Mouse (Mus musculus) Patski (cell line): ENCODE results near the gene Ndufb3. TPM values are rescaled to one million over a fixed set of nuclear protein-coding genes. Genes with fewer than 3 reads are reported as not detected.
A peak's percentile ranks its signal among the peaks of the same experiment; 100 is the strongest.
"Not testable (repeated sequence)": the region's sequence is repeated elsewhere in the genome, so short reads cannot be mapped to it uniquely, and the experiment has no call there.

Source experiments
- ATAC-seq: fragments of 100-300 bp; one replicate; pipeline ENCODE4 v1.8.0; 2021
- CTCF ChIA-PET: fragments of 350-600 bp; sonication (Branson Sonifier 250); formaldehyde crosslinking; loops from one replicate; lab custom pipeline; 2022; ENCODE audit warnings: inconsistent platforms; lab: Charles Lee
- POLR2A ChIA-PET: fragments of 350-600 bp; sonication (Branson Sonifier 250); formaldehyde crosslinking; loops from one replicate; lab custom pipeline; 2022; ENCODE audit warnings: antibody characterized with exemption, inconsistent platforms; lab: Charles Lee
- DNase-seq: peaks from one replicate; pipeline ENCODE4 v3.0.0-alpha.2; 2011; ENCODE audit warnings: low read depth, low spot score
- H3K27me3 ChIP-seq: fragments of 371-371 bp; one replicate; pipeline ENCODE4 v1.5.1; 2021
- CTCF ChIP-seq: fragments of 100-300 bp; IDR thresholded peaks from one replicate; pipeline ENCODE4 v1.5.1; 2021
- in situ Hi-C: fragments of 300-500 bp; cut with MboI; formaldehyde crosslinking; loops from 3 replicates; pipeline ENCODE4 v1.11.1; 2018; ENCODE audit warnings: low pct_unique_long_range_greater_than_20kb, mixed read lengths
- polyA plus RNA-seq: library from polyadenylated mRNA; unstranded; gene quantifications from one replicate; pipeline ENCODE4 v1.2.3, GENCODE M21; 2021

The Ndufb3 gene
- polyA plus RNA-seq, 1 experiment from 2014 or later, result 159 TPM

DNA sequence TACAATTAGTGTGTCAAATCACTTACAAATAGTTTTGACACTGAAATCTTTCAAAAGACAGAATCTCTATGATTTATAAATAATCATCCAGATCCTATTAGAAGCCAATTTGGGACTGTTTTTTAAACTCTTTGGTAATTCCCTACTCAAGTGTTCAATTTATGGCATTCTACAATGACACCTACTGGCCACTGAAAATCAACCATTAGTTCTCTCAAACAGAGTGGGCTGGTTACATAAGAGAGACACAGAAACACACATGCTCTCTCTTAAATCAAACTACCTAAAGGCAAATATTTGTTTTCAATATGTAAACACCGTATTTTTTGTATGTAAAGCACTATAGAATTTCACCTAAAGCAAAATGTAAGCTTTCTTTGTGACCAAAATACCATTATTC lies 1.9 kb upstream of the Ndufb3 start:
- in situ Hi-C loops, result no loop called here
- POLR2A ChIA-PET, result interaction anchor here (0.8 to 1.5 kb wide), 2 partner anchors 10 to 131 kb away, joined by 3 read pairs; no protein-coding TSS in a partner anchor
- CTCF ChIA-PET, result interaction anchor here (1.1 to 1.6 kb wide), 3 partner anchors 9 to 93 kb away, joined by 4 to 6 read pairs (median 4); no protein-coding TSS in a partner anchor
- no peak for DNase-seq
- ATAC-seq, result no peak
- no peaks in the 10 kb centered on the region for H3K27me3 ChIP-seq
- peak; percentile 30 for TF ChIP-seq CTCF

- CTCF ChIA-PET, result interaction anchor here (1.0 kb wide), 1 partner anchor 92 kb away, joined by 3 read pairs; no protein-coding TSS in a partner anchor
- in situ Hi-C loops, result no loop called here
- no peak for TF ChIP-seq CTCF
- ATAC-seq (peak; percentile 39), DNase-seq (no peak)
- POLR2A ChIA-PET, result interaction anchor here (0.6 kb wide), 1 partner anchor 286 kb away, joined by 4 read pairs; no protein-coding TSS in a partner anchor
- no peaks in the 10 kb centered on the region for H3K27me3 ChIP-seq
Measured at GRCm38 (mm10) chr1:58585373-58586170, 612 bp upstream of the Ndufb3 start.

DNA sequence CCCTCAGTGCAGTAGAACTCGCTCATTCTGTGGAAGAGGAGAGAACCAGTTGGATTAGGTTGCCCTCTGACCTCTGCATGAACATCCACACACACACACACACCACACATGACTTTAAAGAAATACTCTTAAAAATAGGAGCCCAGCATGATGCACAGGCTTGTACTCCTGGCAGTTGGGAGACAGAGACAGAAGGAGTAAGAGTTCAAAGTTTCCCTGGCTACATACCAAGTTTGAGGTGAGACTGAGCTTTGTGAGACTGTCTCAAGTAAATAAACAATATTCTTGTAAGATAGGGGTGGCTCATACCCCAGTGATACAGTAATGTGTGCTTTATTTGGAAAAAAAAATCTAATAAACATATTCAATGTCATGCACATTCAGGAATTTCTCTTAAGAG lies 1.3 kb downstream of the Ndufb3 start:
- DNase-seq (no peak), ATAC-seq (no peak)
- H3K27me3 ChIP-seq, result no peaks in the 10 kb centered on the region
- TF ChIP-seq CTCF, result no peak
- ChIA-PET CTCF (no interaction called here), POLR2A (no interaction called here)
- in situ Hi-C loops, result no loop called here

DNA sequence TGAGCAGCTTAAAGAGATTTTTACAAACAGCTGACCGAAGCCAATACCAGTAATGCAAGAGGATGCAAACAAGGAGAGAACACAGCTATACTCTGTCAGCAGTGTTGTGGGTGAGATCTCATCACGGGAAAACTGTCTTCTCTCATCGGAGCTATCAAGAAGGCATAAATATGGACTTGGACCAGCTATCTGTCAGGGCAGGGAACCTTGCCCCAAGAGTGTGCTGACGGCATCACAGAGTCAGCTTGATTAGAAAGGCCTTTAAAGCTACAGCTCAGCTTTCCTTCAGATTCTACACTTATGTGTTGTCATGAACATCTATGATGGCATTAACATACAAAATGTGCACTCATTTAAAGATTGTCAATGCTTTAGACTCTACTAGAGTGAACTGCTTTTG lies 16.5 kb downstream of the Ndufb3 start:
- ATAC-seq, result no peak
- no peak for DNase-seq
- TF ChIP-seq CTCF, result no peak
- H3K27me3 ChIP-seq, result no peaks in the 10 kb centered on the region
- ChIA-PET POLR2A (no interaction called here), CTCF (interaction anchor here (1.6 kb wide), 1 partner anchor 19 kb away, joined by 4 read pairs; no protein-coding TSS in a partner anchor)
- in situ Hi-C loops, result no loop called here

- ATAC-seq, result no peak
- CTCF ChIA-PET, result interaction anchor here (1.6 kb wide), 1 partner anchor 18 kb away, joined by 4 read pairs; no protein-coding TSS in a partner anchor
- POLR2A ChIA-PET, result no interaction called here
- DNase-seq, result no peak
- no peaks in the 10 kb centered on the region for H3K27me3 ChIP-seq
- no peak for TF ChIP-seq CTCF
- in situ Hi-C loops, result no loop called here
Measured at GRCm38 (mm10) chr1:58603738-58604137, 17.6 kb downstream of the Ndufb3 start.

- CTCF ChIA-PET, POLR2A ChIA-PET, DNase-seq, in situ Hi-C loops, ATAC-seq, H3K27me3 ChIP-seq: not testable (repeated sequence)
Measured at GRCm38 (mm10) chr1:58609591-58609990, 23.4 kb downstream of the Ndufb3 start.

GRCm38 (mm10) chr1:58610166-58610565 lies 24.0 kb downstream of the Ndufb3 start:
- ChIA-PET POLR2A (interaction anchor here (0.6 kb wide), 1 partner anchor 159 kb away, joined by 3 read pairs; no protein-coding TSS in a partner anchor), CTCF (no interaction called here)
- DNase-seq, result no peak
- H3K27me3 ChIP-seq, result no peaks in the 10 kb centered on the region
- TF ChIP-seq CTCF, result no peak
- ATAC-seq, result no peak
- in situ Hi-C loops, result no loop called here

- POLR2A ChIA-PET, result interaction anchor here (0.6 kb wide), 1 partner anchor 159 kb away, joined by 3 read pairs; no protein-coding TSS in a partner anchor
- in situ Hi-C loops, result no loop called here
- no peak for ATAC-seq
- CTCF ChIA-PET, result no interaction called here
- TF ChIP-seq CTCF, result no peak
- H3K27me3 ChIP-seq, result no peaks in the 10 kb centered on the region
- DNase-seq, result no peak
Measured at GRCm38 (mm10) chr1:58610611-58611010, 24.4 kb downstream of the Ndufb3 start.

- no peak for ATAC-seq
- ChIA-PET POLR2A (no interaction called here), CTCF (interaction anchor here (1.2 kb wide), 1 partner anchor 8 kb away, joined by 3 read pairs; no protein-coding TSS in a partner anchor)
- no peak for TF ChIP-seq CTCF
- in situ Hi-C loops, result no loop called here
- no peaks in the 10 kb centered on the region for H3K27me3 ChIP-seq
- DNase-seq, result no peak
Measured at GRCm38 (mm10) chr1:58613786-58614185, 27.6 kb downstream of the Ndufb3 start.

- ATAC-seq (peak; percentile 74), DNase-seq (peak; percentile 50)
- TF ChIP-seq CTCF, result no peak
Measured at GRCm38 (mm10) chr1:58614424-58614823, 28.2 kb downstream of the Ndufb3 start.

DNA sequence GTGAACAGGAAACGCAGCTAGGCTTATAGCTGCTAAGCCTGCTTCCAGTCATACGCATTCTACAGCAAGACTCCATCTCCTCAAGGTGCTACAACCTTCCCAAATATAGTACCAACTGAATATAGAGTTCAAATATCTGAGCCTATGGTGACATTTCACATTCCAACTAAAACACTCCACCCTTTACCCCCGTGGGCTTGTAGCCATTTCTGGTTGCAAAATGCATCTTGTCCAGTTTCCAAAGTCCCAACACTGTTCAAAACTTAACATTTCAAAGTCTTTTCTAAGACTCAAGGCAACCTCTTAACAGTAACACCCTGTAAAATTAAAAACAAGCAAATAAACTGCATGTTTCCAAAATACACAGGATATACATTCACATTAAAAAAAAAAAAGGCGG lies 29.0 kb downstream of the Ndufb3 start:
- in situ Hi-C loops, result no loop called here
- TF ChIP-seq CTCF, result no peak
- no peaks in the 10 kb centered on the region for H3K27me3 ChIP-seq
- ChIA-PET CTCF (no interaction called here), POLR2A (no interaction called here)
- DNase-seq, result no peak
- no peak for ATAC-seq

More at GRCm38 (mm10) chr1:58614424-58614823, 28.2 kb downstream of the Ndufb3 start:
- in situ Hi-C loops, result no loop called here
- ChIA-PET POLR2A (no interaction called here), CTCF (interaction anchor here (1.2 kb wide), 1 partner anchor 9 kb away, joined by 3 read pairs; no protein-coding TSS in a partner anchor)
- no peaks in the 10 kb centered on the region for H3K27me3 ChIP-seq
